Mouse (Mus musculus): ENCODE data around the gene Gm13084.
"Not testable (repeated sequence)": the region's sequence is repeated elsewhere in the genome, so short reads cannot be mapped to it uniquely, and the experiment has no call there.

The Gm13084 gene

GRCm38 (mm10) chr4:143815993-143816392 is at the start of gene Gm13084:
Gene Gm13084, minus strand, starts transcription at chr4:143816093.
- no peak for DNase-seq (ENCODE audit: low spot score in 2 of 2)

DNA sequence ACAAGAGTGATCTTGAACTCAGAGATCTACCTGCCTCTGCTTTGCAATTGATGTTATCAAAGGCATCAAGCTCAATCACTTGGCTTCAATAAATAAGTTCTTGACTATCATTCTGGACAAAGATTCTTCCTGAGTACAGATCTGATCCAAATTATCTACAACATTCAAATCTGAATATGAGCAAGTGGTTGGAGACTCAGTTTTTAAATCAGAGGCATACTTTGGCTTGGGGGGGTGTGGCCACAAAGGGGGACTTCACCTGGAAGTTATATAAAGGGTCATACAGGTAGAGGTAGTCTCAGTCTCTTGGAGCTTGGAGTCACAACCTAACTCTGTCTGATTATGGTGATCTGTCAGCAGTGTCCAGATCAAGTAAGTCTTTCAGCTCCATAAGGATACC is 30.3 kb upstream of the Gm13084 start, which contains the start of gene Gm13103:
TSS of gene Gm13103 (plus strand) at position 301 of the 400 bp plus-strand sequence.
- DNase-seq (ENCODE audit: low spot score in 2 of 2): not testable (repeated sequence)

GRCm38 (mm10) chr4:143789052-143789451 is 26.8 kb downstream of the Gm13084 start, which contains the start of gene Gm13023:
Gene Gm13023, plus strand, starts transcription at chr4:143789352.
- DNase-seq (ENCODE audit: low spot score in 2 of 2): not testable (repeated sequence)

All from right cerebral cortex, postnatal 10 days (tissue).